Mouse (Mus musculus): ENCODE results near the gene Ppp1r11. TPM values are rescaled to one million over a fixed set of nuclear protein-coding genes. Genes with fewer than 3 reads are reported as not detected.

Gene Ppp1r11
- total and polyA plus RNA-seq, 2 experiments from 2014 or later = 54.0 to 143 TPM

- Histone ChIP-seq H3K27ac (ENCODE audit: low read depth, low read length) (no peak overlapping the region), H3K36me3 (ENCODE audit: insufficient read depth, low read length) (no peaks in the 10 kb centered on the region), H3K9ac (replicated peaks; ENCODE audit: low read length, poor library complexity, severe bottlenecking) (no peak overlapping the region), H3K27me3 (ENCODE audit: insufficient read depth, low read length) (no peaks in the 10 kb centered on the region), H3K4me2 (ENCODE audit: low read depth, low read length, poor library complexity, severe bottlenecking) (no peak overlapping the region), H3K9me3 (ENCODE audit: low read length) (no peaks in the 10 kb centered on the region), H3K4me3 (ENCODE audit: low read depth, low read length) (no peak overlapping the region), H3K4me1 (ENCODE audit: insufficient read depth, low read length) (no peaks in the 10 kb centered on the region)
- TF ChIP-seq CTCF (IDR thresholded peaks at IDR 0.05) = no peak
- 41% methylated on average over 5 of the region's 5 CpGs for WGBS
- DNase-seq (ENCODE audit: low spot score) (no peak), ATAC-seq (ENCODE audit: low FRiP score) (no peak)
These were observed 31.0 kb upstream of the Ppp1r11 start for GRCm38 (mm10) chr17:36982253-36983155.

GRCm38 (mm10) chr17:36981845-36982244 lies 30.3 kb upstream of the Ppp1r11 start:
- TF ChIP-seq CTCF (IDR thresholded peaks at IDR 0.05) = no peak
- DNase-seq (ENCODE audit: low spot score) (no peak), ATAC-seq (ENCODE audit: low FRiP score) (no peak)
- H3K4me2 ChIP-seq (ENCODE audit: low read depth, low read length, poor library complexity, severe bottlenecking) = no peak overlapping the region
- no peak overlapping the region for H3K9ac ChIP-seq (replicated peaks; ENCODE audit: low read length, poor library complexity, severe bottlenecking)
- no peak overlapping the region for H3K27ac ChIP-seq (ENCODE audit: low read depth, low read length)
- no peaks in the 10 kb centered on the region for H3K4me1 ChIP-seq (ENCODE audit: insufficient read depth, low read length)
- no peaks in the 10 kb centered on the region for H3K27me3 ChIP-seq (ENCODE audit: insufficient read depth, low read length)
- no peak overlapping the region for H3K4me3 ChIP-seq (ENCODE audit: low read depth, low read length)
- no peaks in the 10 kb centered on the region for H3K9me3 ChIP-seq (ENCODE audit: low read length)
- H3K36me3 ChIP-seq (ENCODE audit: insufficient read depth, low read length) = no peaks in the 10 kb centered on the region
- 5% methylated on average over 4 of the region's 4 CpGs for WGBS

- no peak for TF ChIP-seq CTCF (IDR thresholded peaks at IDR 0.05)
- ATAC-seq (ENCODE audit: low FRiP score) = no peak
- Histone ChIP-seq H3K4me3 (ENCODE audit: low read depth, low read length) (no peak within 1 kb of the TSS), H3K4me2 (ENCODE audit: low read depth, low read length, poor library complexity, severe bottlenecking) (no peak within 1 kb of the TSS), H3K36me3 (ENCODE audit: insufficient read depth, low read length) (no peaks in the 10 kb centered on the region), H3K9me3 (ENCODE audit: low read length) (no peaks in the 10 kb centered on the region), H3K9ac (replicated peaks; ENCODE audit: low read length, poor library complexity, severe bottlenecking) (no peak within 1 kb of the TSS), H3K27me3 (ENCODE audit: insufficient read depth, low read length) (no peaks in the 10 kb centered on the region), H3K4me1 (ENCODE audit: insufficient read depth, low read length) (no peaks in the 10 kb centered on the region), H3K27ac (ENCODE audit: low read depth, low read length) (no peak within 1 kb of the TSS)
- no peak for DNase-seq (ENCODE audit: low spot score)
- 16% methylated on average over 18 of the region's 18 CpGs for WGBS
These were observed 29.8 kb upstream of the Ppp1r11 start, which contains the start of gene 2410137M14Rik for GRCm38 (mm10) chr17:36981221-36981813. 2410137M14Rik (minus strand) TSS chr17:36981237.

DNA sequence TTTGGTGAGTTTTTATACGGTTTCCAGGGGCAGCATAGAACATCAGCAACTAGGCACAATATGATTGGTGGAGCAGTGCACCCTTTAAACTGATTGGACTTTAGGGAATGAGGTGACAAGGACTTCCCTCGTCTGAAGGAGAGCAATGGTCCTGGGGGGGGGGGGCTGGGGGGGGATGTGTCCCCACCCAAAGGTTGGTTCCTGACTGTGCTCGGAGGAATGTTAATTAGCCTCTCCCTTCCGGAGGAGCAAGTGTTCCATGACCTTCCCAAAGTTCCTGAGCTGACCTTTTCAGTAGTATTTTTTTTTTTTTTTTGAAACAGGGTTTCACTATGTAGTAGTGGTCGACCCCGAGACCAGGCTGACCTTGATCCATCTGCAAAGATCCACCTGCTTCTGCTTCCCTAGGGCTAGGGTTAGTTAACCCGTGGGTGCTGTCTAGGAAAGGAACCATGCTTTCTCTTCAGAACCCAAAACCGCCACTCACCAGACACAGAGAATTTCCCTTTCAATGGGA lies 21.8 kb upstream of the Ppp1r11 start:
- H3K27ac ChIP-seq (ENCODE audit: low read depth, low read length) = no peak overlapping the region
- H3K9ac ChIP-seq (replicated peaks; ENCODE audit: low read length, poor library complexity, severe bottlenecking) = no peak overlapping the region
- H3K4me3 ChIP-seq (ENCODE audit: low read depth, low read length) = no peak overlapping the region
- ATAC-seq (ENCODE audit: low FRiP score) = no peak
- no peaks in the 10 kb centered on the region for H3K4me1 ChIP-seq (ENCODE audit: insufficient read depth, low read length)
- WGBS = 65% methylated on average over 8 of the region's 8 CpGs
- TF ChIP-seq CTCF (IDR thresholded peaks at IDR 0.05) = no peak
- H3K27me3 ChIP-seq (ENCODE audit: insufficient read depth, low read length) = no peaks in the 10 kb centered on the region
- H3K4me2 ChIP-seq (ENCODE audit: low read depth, low read length, poor library complexity, severe bottlenecking) = no peak overlapping the region
- no peak for DNase-seq (ENCODE audit: low spot score)
- H3K36me3 ChIP-seq (ENCODE audit: insufficient read depth, low read length) = no peaks in the 10 kb centered on the region
- no peaks in the 10 kb centered on the region for H3K9me3 ChIP-seq (ENCODE audit: low read length)

- no peaks in the 10 kb centered on the region for H3K27me3 ChIP-seq (ENCODE audit: insufficient read depth, low read length)
- no peak overlapping the region for H3K4me3 ChIP-seq (ENCODE audit: low read depth, low read length)
- no peak for ATAC-seq (ENCODE audit: low FRiP score)
- no peaks in the 10 kb centered on the region for H3K9me3 ChIP-seq (ENCODE audit: low read length)
- TF ChIP-seq CTCF (IDR thresholded peaks at IDR 0.05) = no peak
- DNase-seq (ENCODE audit: low spot score) = no peak
- no peak overlapping the region for H3K9ac ChIP-seq (replicated peaks; ENCODE audit: low read length, poor library complexity, severe bottlenecking)
- H3K4me2 ChIP-seq (ENCODE audit: low read depth, low read length, poor library complexity, severe bottlenecking) = no peak overlapping the region
- no peaks in the 10 kb centered on the region for H3K36me3 ChIP-seq (ENCODE audit: insufficient read depth, low read length)
- H3K27ac ChIP-seq (ENCODE audit: low read depth, low read length) = no peak overlapping the region
- no peaks in the 10 kb centered on the region for H3K4me1 ChIP-seq (ENCODE audit: insufficient read depth, low read length)
- WGBS = 94% methylated on average over 3 of the region's 3 CpGs
These were observed 21.2 kb upstream of the Ppp1r11 start for GRCm38 (mm10) chr17:36972791-36973190.

Data from midbrain, postnatal 0 days (tissue).